Mouse (Mus musculus): Measurements from ENCODE around the gene Il12b. TPM values are rescaled to one million over a fixed set of nuclear protein-coding genes. Genes with fewer than 3 reads are reported as not detected.

The Il12b gene
- total and polyA plus RNA-seq, 2 experiments from 2014 or later, result not detected

- Histone ChIP-seq H3K4me1 (ENCODE audit: insufficient read depth, low read length) (no peaks in the 10 kb centered on the region), H3K4me2 (ENCODE audit: low read depth, low read length) (no peak overlapping the region), H3K9ac (replicated peaks; ENCODE audit: low read length) (no peak overlapping the region), H3K9me3 (ENCODE audit: low read length) (no peaks in the 10 kb centered on the region), H3K4me3 (ENCODE audit: low read length) (no peak overlapping the region), H3K36me3 (ENCODE audit: insufficient read depth, low read length) (no peaks in the 10 kb centered on the region), H3K27ac (no peak overlapping the region), H3K27me3 (ENCODE audit: insufficient read depth, low read length) (no peaks in the 10 kb centered on the region)
- 95% methylated on average over 3 of the region's 3 CpGs for WGBS
- DNase-seq (ENCODE audit: low spot score), result no peak
- TF ChIP-seq CTCF (IDR thresholded peaks at IDR 0.05; ENCODE audit: low read depth), result no peak
- ATAC-seq, result no peak
Observed at GRCm38 (mm10) chr11:44380432-44381051, 19.3 kb upstream of the Il12b start.

- Histone ChIP-seq H3K4me3 (ENCODE audit: low read length) (no peak overlapping the region), H3K27ac (no peak overlapping the region), H3K4me1 (ENCODE audit: insufficient read depth, low read length) (no peaks in the 10 kb centered on the region), H3K9me3 (ENCODE audit: low read length) (no peaks in the 10 kb centered on the region), H3K27me3 (ENCODE audit: insufficient read depth, low read length) (no peaks in the 10 kb centered on the region), H3K4me2 (ENCODE audit: low read depth, low read length) (no peak overlapping the region), H3K36me3 (ENCODE audit: insufficient read depth, low read length) (no peaks in the 10 kb centered on the region), H3K9ac (replicated peaks; ENCODE audit: low read length) (no peak overlapping the region)
- no peak for TF ChIP-seq CTCF (IDR thresholded peaks at IDR 0.05; ENCODE audit: low read depth)
- DNase-seq (ENCODE audit: low spot score) (no peak), ATAC-seq (no peak)
- 31% methylated on average over 3 of the region's 3 CpGs for WGBS
Observed at GRCm38 (mm10) chr11:44382200-44382599, 17.7 kb upstream of the Il12b start.

DNA sequence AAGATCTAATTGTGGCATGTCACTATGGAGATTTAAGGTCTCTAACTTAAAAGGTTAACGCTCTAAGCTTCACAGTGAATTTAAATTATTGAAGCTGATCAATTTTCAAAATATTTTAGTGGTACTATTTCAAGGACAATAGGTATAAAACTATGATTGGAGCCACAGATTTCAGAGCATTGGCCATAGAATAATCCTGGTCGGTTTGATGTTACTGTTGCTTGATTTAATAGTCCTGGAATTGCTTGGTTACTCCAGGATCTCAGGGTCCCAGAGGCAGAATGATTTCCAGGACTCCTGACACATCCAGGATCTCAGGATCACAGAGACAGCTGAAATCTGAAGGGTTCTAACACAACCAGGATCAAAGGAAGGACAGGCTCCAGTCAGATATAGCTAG lies 12.8 kb upstream of the Il12b start:
- no peak for ATAC-seq

GRCm38 (mm10) chr11:44389993-44390701 lies 9.7 kb upstream of the Il12b start:
- no peaks in the 10 kb centered on the region for H3K9me3 ChIP-seq (ENCODE audit: low read length)

More for the DNA sequence above, 12.8 kb upstream of the Il12b start:
- TF ChIP-seq CTCF (IDR thresholded peaks at IDR 0.05; ENCODE audit: low read depth), result no peak
- no peaks in the 10 kb centered on the region for H3K27me3 ChIP-seq (ENCODE audit: insufficient read depth, low read length)
- 80% methylated on average over 2 of the region's 2 CpGs for WGBS
- no peak overlapping the region for H3K27ac ChIP-seq
- DNase-seq (ENCODE audit: low spot score), result no peak
- no peak overlapping the region for H3K9ac ChIP-seq (replicated peaks; ENCODE audit: low read length)
- no peaks in the 10 kb centered on the region for H3K9me3 ChIP-seq (ENCODE audit: low read length)
- no peak overlapping the region for H3K4me2 ChIP-seq (ENCODE audit: low read depth, low read length)
- no peaks in the 10 kb centered on the region for H3K4me1 ChIP-seq (ENCODE audit: insufficient read depth, low read length)
- H3K4me3 ChIP-seq (ENCODE audit: low read length), result no peak overlapping the region
- no peaks in the 10 kb centered on the region for H3K36me3 ChIP-seq (ENCODE audit: insufficient read depth, low read length)

DNA sequence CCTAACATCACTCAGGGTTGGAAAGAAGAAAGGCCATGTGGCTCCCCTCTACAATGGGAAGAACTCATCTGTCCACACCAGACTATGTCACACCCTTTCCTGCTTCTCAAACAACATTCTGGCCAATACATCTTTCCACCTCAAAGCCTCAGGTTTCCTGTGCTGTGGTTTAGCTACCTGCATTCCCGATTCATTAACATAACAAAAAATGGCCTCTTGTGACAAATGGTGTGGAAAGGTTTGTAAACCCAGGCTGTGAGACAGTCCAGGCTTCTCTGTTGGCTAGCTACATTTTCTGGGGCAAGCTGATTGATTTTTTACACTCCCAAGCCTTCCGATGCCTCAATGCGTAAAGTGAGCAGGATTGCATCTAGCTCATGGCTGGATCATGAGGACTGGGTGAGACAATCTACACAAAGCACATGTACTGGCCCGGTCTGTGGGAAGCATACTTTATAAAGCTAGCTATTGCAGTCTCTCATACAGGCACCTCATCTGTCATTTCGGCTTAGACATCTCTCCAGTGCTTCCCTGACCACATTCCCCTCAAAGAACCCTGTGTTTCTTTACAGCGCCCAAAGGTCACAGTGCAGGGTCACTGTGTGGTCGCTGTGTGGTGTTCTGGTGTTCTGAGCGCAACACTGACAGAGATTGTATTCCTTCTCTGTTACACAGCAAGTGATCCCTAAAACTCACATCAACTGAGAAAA lies 6.6 kb upstream of the Il12b start:
- Histone ChIP-seq H3K4me1 (ENCODE audit: insufficient read depth, low read length) (no peaks in the 10 kb centered on the region), H3K9me3 (ENCODE audit: low read length) (no peaks in the 10 kb centered on the region), H3K36me3 (ENCODE audit: insufficient read depth, low read length) (no peaks in the 10 kb centered on the region), H3K4me3 (ENCODE audit: low read length) (no peak overlapping the region), H3K27ac (no peak overlapping the region), H3K4me2 (ENCODE audit: low read depth, low read length) (no peak overlapping the region), H3K9ac (replicated peaks; ENCODE audit: low read length) (no peak overlapping the region), H3K27me3 (ENCODE audit: insufficient read depth, low read length) (no peaks in the 10 kb centered on the region)
- no peak for TF ChIP-seq CTCF (IDR thresholded peaks at IDR 0.05; ENCODE audit: low read depth)
- DNase-seq (ENCODE audit: low spot score), result no peak
- no peak for ATAC-seq
- 84% methylated on average over 8 of the region's 8 CpGs for WGBS

More at GRCm38 (mm10) chr11:44389993-44390701, 9.7 kb upstream of the Il12b start:
- Histone ChIP-seq H3K36me3 (ENCODE audit: insufficient read depth, low read length) (no peaks in the 10 kb centered on the region), H3K27ac (no peak overlapping the region), H3K27me3 (ENCODE audit: insufficient read depth, low read length) (no peaks in the 10 kb centered on the region), H3K4me1 (ENCODE audit: insufficient read depth, low read length) (no peaks in the 10 kb centered on the region), H3K4me2 (ENCODE audit: low read depth, low read length) (no peak overlapping the region), H3K4me3 (ENCODE audit: low read length) (no peak overlapping the region), H3K9ac (replicated peaks; ENCODE audit: low read length) (no peak overlapping the region)
- ATAC-seq (no peak), DNase-seq (ENCODE audit: low spot score) (no peak)
- no peak for TF ChIP-seq CTCF (IDR thresholded peaks at IDR 0.05; ENCODE audit: low read depth)
- WGBS, result 67% methylated on average over 6 of the region's 6 CpGs

DNA sequence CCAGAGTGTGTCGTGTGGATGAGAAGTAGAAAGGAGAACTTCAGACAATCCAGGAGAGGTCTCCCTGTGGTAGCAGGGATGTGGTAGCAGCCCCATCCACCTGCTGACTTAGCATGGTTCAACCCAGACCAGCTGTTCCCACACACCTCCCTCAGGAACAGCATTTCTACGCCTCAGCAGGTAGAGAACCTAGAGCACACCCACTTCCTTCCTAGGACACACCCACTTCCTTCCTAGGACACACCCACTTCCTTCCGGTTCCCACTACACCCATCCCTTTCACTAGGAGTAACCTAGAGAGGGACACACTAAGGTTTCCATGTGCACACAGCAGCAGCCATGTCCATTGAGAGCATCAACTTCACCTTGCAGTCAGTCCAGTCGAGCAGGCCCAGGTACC lies 4.5 kb upstream of the Il12b start:
- no peak overlapping the region for H3K9ac ChIP-seq (replicated peaks; ENCODE audit: low read length)
- ATAC-seq, result no peak
- H3K9me3 ChIP-seq (ENCODE audit: low read length), result no peaks in the 10 kb centered on the region
- no peak for TF ChIP-seq CTCF (IDR thresholded peaks at IDR 0.05; ENCODE audit: low read depth)
- no peak overlapping the region for H3K4me3 ChIP-seq (ENCODE audit: low read length)
- 88% methylated on average over 4 of the region's 4 CpGs for WGBS
- no peaks in the 10 kb centered on the region for H3K36me3 ChIP-seq (ENCODE audit: insufficient read depth, low read length)
- no peaks in the 10 kb centered on the region for H3K4me1 ChIP-seq (ENCODE audit: insufficient read depth, low read length)
- H3K27ac ChIP-seq, result no peak overlapping the region
- H3K27me3 ChIP-seq (ENCODE audit: insufficient read depth, low read length), result no peaks in the 10 kb centered on the region
- no peak overlapping the region for H3K4me2 ChIP-seq (ENCODE audit: low read depth, low read length)
- no peak for DNase-seq (ENCODE audit: low spot score)
